Mouse (Mus musculus): Measurements from ENCODE around the gene Vsig10l. TPM values are rescaled to one million over a fixed set of nuclear protein-coding genes. Genes with fewer than 3 reads are reported as not detected.
A peak's percentile ranks its signal among the peaks of the same experiment; 100 is the strongest.

Vsig10l gene
- polyA plus RNA-seq, 1 experiment from 2014 or later = 1.4 TPM

GRCm38 (mm10) chr7:43442684-43443083, 20.3 kb upstream of the Vsig10l start:
- 7% methylated on average over 9 of the region's 9 CpGs for WGBS (ENCODE audit: insufficient replicate concordance)
- TF ChIP-seq CTCF (IDR thresholded peaks at IDR 0.05; ENCODE audit: low read depth) (no peak), EP300 (IDR thresholded peaks at IDR 0.05; ENCODE audit: low read depth) (no peak)
- no peak for DNase-seq

GRCm38 (mm10) chr7:43443126-43443916, 19.6 kb upstream of the Vsig10l start:
- Histone ChIP-seq H3K4me2 (ENCODE audit: low read depth, low read length) (peak overlapping the region; percentile 95), H3K27ac (ENCODE audit: low read depth) (peak overlapping the region; percentile 98), H3K27me3 (ENCODE audit: insufficient read depth, low read length) (no peaks in the 10 kb centered on the region), H3K36me3 (replicated peaks; ENCODE audit: insufficient read depth, low read length) (0 out of 2 replicates have a peak, but pooled peaks cover 2% of the 10 kb centered on the region), H3K9ac (replicated peaks) (peak overlapping the region; percentile 79), H3K4me1 (ENCODE audit: insufficient read depth) (peaks cover 69% of the 10 kb centered on the region), H3K4me3 (ENCODE audit: low read depth, low read length) (peak overlapping the region; percentile 64), H3K9me3 (ENCODE audit: low read length) (no peaks in the 10 kb centered on the region)
- peak; percentile 83 for DNase-seq
- TF ChIP-seq CTCF (IDR thresholded peaks at IDR 0.05; ENCODE audit: low read depth) (no peak), EP300 (IDR thresholded peaks at IDR 0.05; ENCODE audit: low read depth) (no peak)
- under 1% methylated on average over 36 of the region's 36 CpGs for WGBS (ENCODE audit: insufficient replicate concordance)
- peak; percentile 86 for ATAC-seq

More at GRCm38 (mm10) chr7:43442684-43443083, 20.3 kb upstream of the Vsig10l start:
- Histone ChIP-seq H3K4me3 (ENCODE audit: low read depth, low read length) (peak overlapping the region; percentile 64), H3K4me1 (ENCODE audit: insufficient read depth) (peaks cover 64% of the 10 kb centered on the region), H3K9ac (replicated peaks) (peak overlapping the region; percentile 79), H3K27me3 (ENCODE audit: insufficient read depth, low read length) (no peaks in the 10 kb centered on the region), H3K27ac (ENCODE audit: low read depth) (peak overlapping the region; percentile 98), H3K9me3 (ENCODE audit: low read length) (no peaks in the 10 kb centered on the region), H3K4me2 (ENCODE audit: low read depth, low read length) (peak overlapping the region; percentile 95), H3K36me3 (replicated peaks; ENCODE audit: insufficient read depth, low read length) (0 out of 2 replicates have a peak, but pooled peaks cover 2% of the 10 kb centered on the region)
- no peak for ATAC-seq

GRCm38 (mm10) chr7:43443917-43444293, 19.0 kb upstream of the Vsig10l start, which contains the start of the genes Etfb and Gm45233:
Gene Etfb (plus strand): TSS chr7:43444083.
Gene Gm45233 (plus strand): TSS chr7:43444128.
- no peaks in the 10 kb centered on the region for H3K27me3 ChIP-seq (ENCODE audit: insufficient read depth, low read length)
- peak within 1 kb of the TSS; percentile 98 for H3K27ac ChIP-seq (ENCODE audit: low read depth)
- peak; percentile 93 for DNase-seq
- 3% methylated on average over 27 of the region's 27 CpGs for WGBS (ENCODE audit: insufficient replicate concordance)
- no peak for TF ChIP-seq CTCF (IDR thresholded peaks at IDR 0.05; ENCODE audit: low read depth)
- peak; percentile 40; the same call in 1 of the 2 replicates for TF ChIP-seq EP300 (IDR thresholded peaks at IDR 0.05; ENCODE audit: low read depth)
- H3K9me3 ChIP-seq (ENCODE audit: low read length) = no peaks in the 10 kb centered on the region
- peak within 1 kb of the TSS; percentile 64 for H3K4me3 ChIP-seq (ENCODE audit: low read depth, low read length)
- peak within 1 kb of the TSS; percentile 79 for H3K9ac ChIP-seq (replicated peaks)
- peaks cover 69% of the 10 kb centered on the region for H3K4me1 ChIP-seq (ENCODE audit: insufficient read depth)
- ATAC-seq = peak; percentile 96
- 0 out of 2 replicates have a peak, but pooled peaks cover 2% of the 10 kb centered on the region for H3K36me3 ChIP-seq (replicated peaks; ENCODE audit: insufficient read depth, low read length)
- H3K4me2 ChIP-seq (ENCODE audit: low read depth, low read length) = peak within 1 kb of the TSS; percentile 95

GRCm38 (mm10) chr7:43447801-43448200, 15.2 kb upstream of the Vsig10l start:
- H3K27me3 ChIP-seq (ENCODE audit: insufficient read depth, low read length) = no peaks in the 10 kb centered on the region
- TF ChIP-seq EP300 (IDR thresholded peaks at IDR 0.05; ENCODE audit: low read depth) = no peak
- TF ChIP-seq CTCF (IDR thresholded peaks at IDR 0.05; ENCODE audit: low read depth) = no peak
- no peak overlapping the region for H3K27ac ChIP-seq (ENCODE audit: low read depth)
- DNase-seq (no peak), ATAC-seq (no peak)
- H3K36me3 ChIP-seq (replicated peaks; ENCODE audit: insufficient read depth, low read length) = peaks cover 8% of the 10 kb centered on the region
- WGBS (ENCODE audit: insufficient replicate concordance) = 56% methylated on average over 4 of the region's 4 CpGs
- H3K4me1 ChIP-seq (ENCODE audit: insufficient read depth) = peaks cover 45% of the 10 kb centered on the region
- no peak overlapping the region for H3K4me2 ChIP-seq (ENCODE audit: low read depth, low read length)
- no peak overlapping the region for H3K4me3 ChIP-seq (ENCODE audit: low read depth, low read length)
- H3K9me3 ChIP-seq (ENCODE audit: low read length) = no peaks in the 10 kb centered on the region
- H3K9ac ChIP-seq (replicated peaks) = no peak overlapping the region

- no peak for ATAC-seq
These were observed 14.7 kb upstream of the Vsig10l start for GRCm38 (mm10) chr7:43448246-43448645.

GRCm38 (mm10) chr7:43449811-43450210, 13.1 kb upstream of the Vsig10l start:
- no peaks in the 10 kb centered on the region for H3K27me3 ChIP-seq (ENCODE audit: insufficient read depth, low read length)
- no peak overlapping the region for H3K9ac ChIP-seq (replicated peaks)
- H3K4me1 ChIP-seq (ENCODE audit: insufficient read depth) = peaks cover 43% of the 10 kb centered on the region
- H3K36me3 ChIP-seq (replicated peaks; ENCODE audit: insufficient read depth, low read length) = peaks cover 26% of the 10 kb centered on the region
- no peak overlapping the region for H3K4me3 ChIP-seq (ENCODE audit: low read depth, low read length)
- no peak overlapping the region for H3K4me2 ChIP-seq (ENCODE audit: low read depth, low read length)
- H3K27ac ChIP-seq (ENCODE audit: low read depth) = no peak overlapping the region
- TF ChIP-seq CTCF (IDR thresholded peaks at IDR 0.05; ENCODE audit: low read depth) (no peak), EP300 (IDR thresholded peaks at IDR 0.05; ENCODE audit: low read depth) (no peak)
- H3K9me3 ChIP-seq (ENCODE audit: low read length) = no peaks in the 10 kb centered on the region
- ATAC-seq = no peak
- no peak for DNase-seq
- 89% methylated on average over 2 of the region's 2 CpGs for WGBS (ENCODE audit: insufficient replicate concordance)

More at GRCm38 (mm10) chr7:43448246-43448645, 14.7 kb upstream of the Vsig10l start:
- no peak for DNase-seq
- Histone ChIP-seq H3K36me3 (replicated peaks; ENCODE audit: insufficient read depth, low read length) (peaks cover 13% of the 10 kb centered on the region), H3K4me3 (ENCODE audit: low read depth, low read length) (no peak overlapping the region), H3K9me3 (ENCODE audit: low read length) (no peaks in the 10 kb centered on the region), H3K4me1 (ENCODE audit: insufficient read depth) (peaks cover 42% of the 10 kb centered on the region), H3K4me2 (ENCODE audit: low read depth, low read length) (no peak overlapping the region), H3K9ac (replicated peaks) (no peak overlapping the region), H3K27ac (ENCODE audit: low read depth) (no peak overlapping the region), H3K27me3 (ENCODE audit: insufficient read depth, low read length) (no peaks in the 10 kb centered on the region)
- 71% methylated on average over 2 of the region's 3 CpGs for WGBS (ENCODE audit: insufficient replicate concordance)
- no peak for TF ChIP-seq EP300 (IDR thresholded peaks at IDR 0.05; ENCODE audit: low read depth)
- TF ChIP-seq CTCF (IDR thresholded peaks at IDR 0.05; ENCODE audit: low read depth) = no peak
